Mouse (Mus musculus): Measurements from ENCODE around the gene Ccl28.
"Not testable (repeated sequence)": the region's sequence is repeated elsewhere in the genome, so short reads cannot be mapped to it uniquely, and the experiment has no call there.

Gene Ccl28

GRCm38 (mm10) chr13:119623634-119624033 lies at the start of gene Ccl28:
Gene Ccl28 (plus strand): TSS chr13:119623819.
- in situ Hi-C loops (cut with MseI, MboI): no loop called here

DNA sequence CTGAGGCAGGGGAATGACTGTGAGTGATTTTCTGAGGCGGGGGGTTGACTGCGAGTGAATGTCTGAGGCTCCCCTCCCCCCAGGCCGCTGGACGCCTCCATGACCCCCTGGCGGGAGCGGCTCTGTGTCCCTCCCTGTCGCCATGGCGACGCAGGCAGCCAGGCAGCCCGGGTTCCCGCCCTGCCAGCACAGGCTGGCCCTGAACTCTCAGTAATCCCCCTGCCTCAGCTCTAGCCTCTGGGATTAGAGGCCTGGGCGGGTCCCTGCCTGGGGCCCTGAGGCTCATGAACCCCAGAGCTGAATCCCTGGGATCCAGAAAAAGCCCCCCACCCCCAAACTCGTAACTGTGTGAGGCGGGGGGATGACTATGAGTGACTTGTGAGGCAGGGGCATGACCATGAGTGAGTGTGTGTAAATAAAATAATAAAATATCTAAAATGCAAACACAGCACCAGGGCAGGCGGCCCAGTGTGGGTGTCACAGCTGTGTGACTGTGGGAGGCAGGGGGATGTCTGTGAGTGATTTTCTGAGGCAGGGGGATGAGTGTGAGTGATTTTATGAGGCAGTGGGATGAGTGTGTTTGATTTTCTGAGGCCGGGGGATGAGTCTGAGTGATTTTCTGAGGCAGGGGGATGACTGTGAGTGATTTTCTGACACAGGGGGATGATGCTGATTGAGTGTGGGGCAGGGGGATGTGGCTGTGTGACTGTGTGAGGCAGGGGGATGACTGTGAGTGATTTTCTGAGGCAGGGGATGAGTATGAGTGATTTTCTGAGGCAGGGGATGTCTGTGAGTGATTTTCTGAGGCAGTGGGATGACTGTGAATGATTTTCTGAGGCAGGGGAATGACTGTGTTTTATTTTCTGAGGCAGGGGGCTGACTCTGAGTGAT lies 27.1 kb upstream of the Ccl28 start:
- in situ Hi-C loops (cut with MseI, MboI): not testable (repeated sequence)

DNA sequence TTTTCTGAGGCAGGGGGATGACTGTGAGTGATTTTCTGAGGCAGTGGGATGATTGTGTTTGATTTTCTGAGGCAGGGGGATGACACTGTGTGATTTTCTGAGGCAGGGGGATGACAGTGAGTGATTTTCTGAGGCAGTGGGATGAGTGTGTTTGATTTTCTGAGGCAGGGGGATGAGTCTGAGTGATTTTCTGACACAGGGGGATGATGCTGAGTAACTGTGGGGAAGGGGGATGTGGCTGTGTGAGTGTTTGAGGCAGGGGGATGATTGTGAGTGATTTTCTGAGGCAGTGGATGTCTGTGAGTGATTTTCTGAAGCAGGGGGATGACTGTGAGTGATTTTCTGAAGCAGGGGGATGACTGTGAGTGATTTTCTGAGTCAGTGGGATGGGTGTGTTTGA lies 25.2 kb upstream of the Ccl28 start:
- in situ Hi-C loops (cut with MseI, MboI): not testable (repeated sequence)

- in situ Hi-C loops (cut with MseI, MboI): not testable (repeated sequence)
Observed at GRCm38 (mm10) chr13:119599066-119599465, 24.6 kb upstream of the Ccl28 start.

- in situ Hi-C loops (cut with MseI, MboI): not testable (repeated sequence)
Observed at GRCm38 (mm10) chr13:119599498-119599897, 24.1 kb upstream of the Ccl28 start.

- in situ Hi-C loops (cut with MseI, MboI): not testable (repeated sequence)
Observed at GRCm38 (mm10) chr13:119600166-119600565, 23.5 kb upstream of the Ccl28 start.

DNA sequence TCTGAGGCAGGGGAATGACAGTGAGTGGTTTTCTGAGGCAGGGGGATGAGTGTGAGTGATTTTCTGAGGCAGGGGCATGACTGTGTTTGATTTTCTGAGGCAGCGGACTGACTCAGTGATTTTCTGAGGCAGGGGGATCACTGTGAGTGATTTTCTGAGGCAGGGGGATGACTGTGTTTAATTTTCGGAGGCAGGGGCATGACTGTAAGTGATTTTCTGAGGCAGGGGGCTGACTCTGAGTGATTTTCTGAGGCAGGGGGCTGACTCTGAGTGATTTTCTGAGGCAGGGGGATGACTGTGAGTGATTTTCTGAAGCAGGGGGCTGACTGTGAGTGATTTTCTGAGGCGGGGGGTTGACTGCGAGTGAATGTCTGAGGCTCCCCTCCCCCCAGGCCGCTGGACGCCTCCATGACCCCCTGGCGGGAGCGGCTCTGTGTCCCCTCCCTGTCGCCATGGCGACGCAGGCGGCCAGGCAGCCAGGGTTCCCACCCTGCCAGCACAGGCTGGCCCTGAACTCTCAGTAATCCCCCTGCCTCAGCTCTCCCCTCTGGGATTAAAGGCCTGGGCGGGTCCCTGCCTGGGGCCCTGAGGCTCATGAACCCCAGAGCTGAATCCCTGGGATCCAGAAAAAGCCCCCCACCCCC lies 20.8 kb upstream of the Ccl28 start:
- in situ Hi-C loops (cut with MseI, MboI): not testable (repeated sequence)

DNA sequence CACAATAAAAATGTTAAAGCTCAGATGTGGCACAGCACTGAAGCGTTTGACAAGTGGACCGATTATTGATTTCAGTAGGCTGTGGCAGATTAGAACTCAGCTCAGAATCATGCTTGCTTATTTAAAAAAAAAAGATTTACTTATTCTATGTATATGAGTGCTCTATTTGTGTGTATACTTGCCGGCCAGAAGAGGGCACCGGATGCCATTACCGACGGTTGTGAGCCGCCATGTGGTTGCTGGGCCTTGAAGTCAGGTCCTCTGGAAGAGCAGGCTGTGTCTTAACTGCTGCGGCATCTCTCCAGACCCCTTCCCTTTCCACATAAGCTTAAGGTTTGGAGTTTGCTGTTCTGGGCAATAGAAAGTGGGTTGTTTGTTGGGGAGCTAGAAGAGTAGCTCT lies 19.7 kb upstream of the Ccl28 start:
- in situ Hi-C loops (cut with MseI, MboI): not testable (repeated sequence)

DNA sequence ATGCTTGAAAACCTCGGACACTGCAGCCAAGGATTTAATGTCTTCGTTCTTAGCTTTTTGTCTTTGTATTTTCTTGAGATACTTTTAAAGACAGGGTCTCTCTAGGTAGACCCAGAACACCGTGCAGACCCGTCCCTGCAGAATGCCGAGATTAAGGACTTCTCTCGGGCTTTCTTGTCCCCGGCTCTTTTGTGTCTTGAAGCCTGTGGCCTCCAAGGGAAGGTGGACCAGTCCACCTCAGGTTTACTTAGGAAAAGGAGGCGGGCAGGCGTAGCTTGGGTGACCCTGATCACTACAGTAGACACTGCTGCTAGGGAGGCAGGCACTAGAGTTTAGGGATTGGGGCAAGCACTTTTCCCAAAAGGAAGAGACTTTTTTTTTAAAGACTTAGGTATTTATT lies 19.3 kb upstream of the Ccl28 start:
- in situ Hi-C loops (cut with MseI, MboI): not testable (repeated sequence)

GRCm38 (mm10) chr13:119618841-119619240 lies 4.8 kb upstream of the Ccl28 start:
- in situ Hi-C loops (cut with MseI, MboI): no loop called here

- in situ Hi-C loops (cut with MseI, MboI): no loop called here
Observed at GRCm38 (mm10) chr13:119619735-119620134, 3.9 kb upstream of the Ccl28 start.

- in situ Hi-C loops (cut with MseI, MboI): not testable (repeated sequence)
Observed at GRCm38 (mm10) chr13:119625952-119626351, 2.3 kb downstream of the Ccl28 start.

- in situ Hi-C loops (cut with MseI, MboI): no loop called here
Observed at GRCm38 (mm10) chr13:119631482-119632155, 8.0 kb downstream of the Ccl28 start.

DNA sequence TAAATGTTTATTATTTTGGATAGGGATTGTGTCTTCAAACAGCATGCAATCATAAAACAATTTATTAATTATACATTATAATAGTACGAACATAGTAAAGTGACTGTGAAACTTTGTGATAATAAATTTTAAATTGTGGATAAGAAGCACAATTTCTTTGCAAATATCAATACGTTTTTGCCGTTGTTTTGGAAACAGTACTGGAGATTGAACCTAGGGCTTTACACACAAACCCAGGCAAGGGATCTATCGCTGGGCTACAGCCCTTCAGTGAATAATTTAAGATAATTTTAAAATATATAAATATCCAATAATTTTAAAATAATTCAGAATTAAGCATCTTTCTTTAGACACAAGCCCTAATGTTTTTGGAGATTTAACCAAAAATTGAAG lies 8.5 kb downstream of the Ccl28 start:
- in situ Hi-C loops (cut with MseI, MboI): no loop called here

DNA sequence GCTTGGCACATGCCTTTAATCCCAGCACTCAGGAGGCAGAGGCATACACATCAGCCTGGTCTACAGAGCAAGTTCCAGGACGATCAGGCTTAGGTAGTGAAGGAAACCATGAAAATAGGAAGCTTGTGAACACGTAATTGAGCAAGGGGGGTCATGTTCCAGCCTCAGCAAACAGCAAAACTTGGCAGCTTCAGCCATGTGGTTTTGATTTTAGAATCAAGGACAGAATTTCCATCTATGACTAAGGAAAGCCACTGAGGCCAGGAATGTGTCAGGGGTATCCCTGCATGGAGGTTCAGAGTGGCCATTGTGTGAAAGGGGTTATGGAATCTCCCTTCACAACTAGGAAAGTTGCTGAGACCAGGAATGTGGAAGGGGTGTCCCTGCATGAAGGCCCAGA lies 11.9 kb downstream of the Ccl28 start:
- in situ Hi-C loops (cut with MseI, MboI): loop anchor here in 1 of 2 experiments (5.0 kb wide), 1 partner anchor 102 kb away; no protein-coding TSS in a partner anchor

DNA sequence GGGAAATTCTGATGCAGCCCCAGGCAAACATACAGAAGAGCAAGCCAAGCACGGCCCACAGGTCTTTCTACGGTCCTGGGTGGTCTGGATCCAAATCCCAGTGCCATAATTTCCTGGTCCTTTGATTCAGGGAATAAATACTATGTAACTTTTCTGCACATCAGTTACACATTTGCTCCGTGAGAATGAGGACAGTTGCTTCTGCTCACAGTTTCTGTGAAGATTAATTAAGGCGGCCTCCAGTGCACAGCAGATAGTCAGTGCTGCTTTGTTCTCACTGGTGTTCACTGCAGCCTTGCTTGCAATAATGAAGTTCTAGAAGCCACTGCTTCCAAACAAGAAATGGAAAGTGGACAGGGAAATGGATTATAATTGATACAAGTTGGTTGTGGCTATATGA lies 14.2 kb downstream of the Ccl28 start:
- in situ Hi-C loops (cut with MseI, MboI): loop anchor here in 1 of 2 experiments (5.0 kb wide), 1 partner anchor 99 kb away; no protein-coding TSS in a partner anchor

- in situ Hi-C loops (cut with MseI, MboI): loop anchor here in 1 of 2 experiments (5.0 kb wide), 1 partner anchor 99 kb away; no protein-coding TSS in a partner anchor
Observed at GRCm38 (mm10) chr13:119638449-119638848, 14.8 kb downstream of the Ccl28 start.

DNA sequence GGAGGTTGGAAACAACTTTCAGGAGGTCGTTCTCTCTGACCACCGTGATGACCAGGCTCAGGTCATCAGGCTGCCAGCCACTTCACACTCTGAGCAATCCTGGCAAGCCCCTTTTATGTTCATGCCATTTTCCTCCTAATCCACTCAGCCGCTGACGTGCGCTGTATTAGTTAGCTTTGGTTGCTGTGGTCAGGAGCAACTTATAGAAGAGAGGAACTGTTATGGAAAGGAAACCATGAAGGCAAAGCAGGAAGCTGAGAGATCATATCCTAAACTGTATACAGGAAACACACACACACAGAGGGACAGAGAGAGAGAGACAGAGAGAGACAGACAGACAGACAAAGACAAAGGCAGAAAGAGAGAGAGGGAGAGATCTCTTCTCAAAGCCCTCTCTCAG lies 15.7 kb downstream of the Ccl28 start:
- in situ Hi-C loops (cut with MseI, MboI): loop anchor here in 1 of 2 experiments (5.0 kb wide), 1 partner anchor 98 kb away; no protein-coding TSS in a partner anchor

- in situ Hi-C loops (cut with MseI, MboI): loop anchor here in 1 of 2 experiments (10.0 kb wide), 1 partner anchor 94 kb away; no protein-coding TSS in a partner anchor
Observed at GRCm38 (mm10) chr13:119640504-119640903, 16.9 kb downstream of the Ccl28 start.

DNA sequence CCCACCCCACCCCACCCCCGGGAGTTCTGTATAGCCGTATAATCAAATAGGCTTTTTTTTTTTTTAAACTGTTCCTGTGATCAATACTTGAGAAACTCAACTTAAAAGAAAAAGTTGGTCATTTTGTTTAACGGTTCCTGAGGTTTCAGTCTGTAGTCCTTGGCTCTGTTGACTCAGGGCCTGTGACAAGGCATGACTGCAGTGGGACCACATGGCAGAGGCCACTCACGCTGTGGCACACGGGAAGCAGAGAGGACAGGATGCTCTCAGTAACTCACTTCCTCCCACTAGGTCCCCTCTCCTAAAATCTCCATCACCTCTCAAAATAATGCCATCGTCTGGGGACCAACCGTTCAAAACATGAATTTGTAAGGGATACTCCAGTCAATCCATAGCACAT lies 17.5 kb downstream of the Ccl28 start:
- in situ Hi-C loops (cut with MseI, MboI): loop anchor here in 1 of 2 experiments (10.0 kb wide), 1 partner anchor 94 kb away; no protein-coding TSS in a partner anchor

DNA sequence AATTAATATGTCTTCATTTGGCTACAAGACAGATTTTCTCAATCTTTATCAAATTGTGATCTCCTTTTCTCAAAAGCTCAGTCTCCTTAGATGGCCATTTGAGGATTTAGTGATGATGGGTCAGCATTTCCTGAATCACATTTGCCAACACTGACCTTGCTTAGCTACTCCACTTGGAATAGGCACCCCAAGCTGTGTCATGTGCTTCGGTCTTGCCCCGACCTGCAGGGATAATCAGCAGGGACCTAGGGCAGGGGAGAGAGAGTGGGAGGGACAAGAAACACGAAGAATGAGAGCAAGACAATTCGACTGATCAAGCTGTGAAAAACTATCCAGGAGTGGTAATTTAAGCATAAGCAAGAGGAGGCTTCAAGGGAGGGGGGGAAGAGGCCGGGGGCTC lies 21.1 kb downstream of the Ccl28 start:
- in situ Hi-C loops (cut with MseI, MboI): loop anchor here in 1 of 2 experiments (10.0 kb wide), 1 partner anchor 90 kb away; no protein-coding TSS in a partner anchor

- in situ Hi-C loops (cut with MseI, MboI): loop anchor here in 1 of 2 experiments (10.0 kb wide), 1 partner anchor 88 kb away; no protein-coding TSS in a partner anchor
Observed at GRCm38 (mm10) chr13:119646511-119646910, 22.9 kb downstream of the Ccl28 start.

All from mouse trophoblast stem cell (cell line).